Mouse (Mus musculus): ENCODE results near the gene Tctex1d2. TPM values are rescaled to one million over a fixed set of nuclear protein-coding genes. Genes with fewer than 3 reads are reported as not detected.
A peak's percentile ranks its signal among the peaks of the same experiment; 100 is the strongest.

Tctex1d2 gene
- 36.7 and 38.6 TPM in 2 replicates for polyA plus RNA-seq (2015; fragmentation: Nextera tagmentation; extraction: Ambion mirVana)

GRCm38 (mm10) chr16:32419517-32420483, at the start of gene Tctex1d2:
Gene Tctex1d2, plus strand, starts transcription at chr16:32419702.
- peak; percentile 95 for ATAC-seq
- Histone ChIP-seq H3K27me3 (replicated peaks) (no peaks in the 10 kb centered on the region), H3K9me3 (no peaks in the 10 kb centered on the region), H3K4me3 (replicated peaks) (peak within 1 kb of the TSS; percentile 63), H3K36me3 (no peaks in the 10 kb centered on the region), H3K27ac (peak within 1 kb of the TSS; percentile 90), H3K9ac (peak within 1 kb of the TSS; percentile 70), H3K4me2 (replicated peaks) (peak within 1 kb of the TSS; percentile 76), H3K4me1 (replicated peaks) (peaks cover 6% of the 10 kb centered on the region; the same call in 1 of the 2 replicates)
- 2% methylated on average over 45 of the region's 45 CpGs for WGBS

- Histone ChIP-seq H3K36me3 (peaks cover 14% of the 10 kb centered on the region), H3K27me3 (replicated peaks) (no peaks in the 10 kb centered on the region), H3K4me2 (replicated peaks) (no peak overlapping the region), H3K9ac (no peak overlapping the region), H3K4me1 (replicated peaks) (no peaks in the 10 kb centered on the region), H3K4me3 (replicated peaks) (no peak overlapping the region), H3K27ac (no peak overlapping the region), H3K9me3 (no peaks in the 10 kb centered on the region)
- WGBS: 90% methylated on average over 4 of the region's 4 CpGs
- no peak for ATAC-seq
Measured at GRCm38 (mm10) chr16:32371351-32371750, 48.2 kb upstream of the Tctex1d2 start.

- peak; percentile 53; the same call in 1 of the 2 replicates for ATAC-seq
- H3K9me3 ChIP-seq: no peaks in the 10 kb centered on the region
- WGBS: 92% methylated on average over 2 of the region's 2 CpGs
- no peak overlapping the region for H3K4me2 ChIP-seq (replicated peaks)
- H3K36me3 ChIP-seq: peaks cover 32% of the 10 kb centered on the region
- H3K27me3 ChIP-seq (replicated peaks): no peaks in the 10 kb centered on the region
- H3K9ac ChIP-seq: no peak overlapping the region
- no peak overlapping the region for H3K4me3 ChIP-seq (replicated peaks)
- H3K27ac ChIP-seq: no peak overlapping the region
- no peaks in the 10 kb centered on the region for H3K4me1 ChIP-seq (replicated peaks)
Measured at GRCm38 (mm10) chr16:32379575-32379974, 39.9 kb upstream of the Tctex1d2 start.

- no peaks in the 10 kb centered on the region for H3K27me3 ChIP-seq (replicated peaks)
- no peak overlapping the region for H3K4me2 ChIP-seq (replicated peaks)
- no peak overlapping the region for H3K4me3 ChIP-seq (replicated peaks)
- ATAC-seq: no peak
- H3K9me3 ChIP-seq: no peaks in the 10 kb centered on the region
- H3K36me3 ChIP-seq: peaks cover 17% of the 10 kb centered on the region
- no peak overlapping the region for H3K9ac ChIP-seq
- H3K27ac ChIP-seq: no peak overlapping the region
- no peaks in the 10 kb centered on the region for H3K4me1 ChIP-seq (replicated peaks)
Measured at GRCm38 (mm10) chr16:32382901-32383300, 36.6 kb upstream of the Tctex1d2 start.

GRCm38 (mm10) chr16:32384885-32385284, 34.6 kb upstream of the Tctex1d2 start:
- Histone ChIP-seq H3K9ac (no peak overlapping the region), H3K4me3 (replicated peaks) (no peak overlapping the region), H3K36me3 (0 out of 2 replicates have a peak, but pooled peaks cover 10% of the 10 kb centered on the region), H3K27me3 (replicated peaks) (no peaks in the 10 kb centered on the region), H3K9me3 (no peaks in the 10 kb centered on the region), H3K4me2 (replicated peaks) (no peak overlapping the region), H3K27ac (no peak overlapping the region), H3K4me1 (replicated peaks) (no peaks in the 10 kb centered on the region)
- ATAC-seq: no peak
- WGBS: 80% methylated on average over 2 of the region's 2 CpGs

- Histone ChIP-seq H3K27ac (no peak overlapping the region), H3K4me3 (replicated peaks) (no peak overlapping the region), H3K36me3 (peaks cover 6% of the 10 kb centered on the region; the same call in 1 of the 2 replicates), H3K9ac (no peak overlapping the region), H3K4me2 (replicated peaks) (no peak overlapping the region), H3K9me3 (no peaks in the 10 kb centered on the region), H3K4me1 (replicated peaks) (no peaks in the 10 kb centered on the region), H3K27me3 (replicated peaks) (no peaks in the 10 kb centered on the region)
- 83% methylated on average over 3 of the region's 3 CpGs for WGBS
- ATAC-seq: no peak
Measured at GRCm38 (mm10) chr16:32386826-32387225, 32.7 kb upstream of the Tctex1d2 start.

- no peak for ATAC-seq
- Histone ChIP-seq H3K9me3 (no peaks in the 10 kb centered on the region), H3K4me1 (replicated peaks) (no peaks in the 10 kb centered on the region), H3K9ac (no peak overlapping the region), H3K27ac (no peak overlapping the region), H3K4me3 (replicated peaks) (no peak overlapping the region), H3K27me3 (replicated peaks) (no peaks in the 10 kb centered on the region), H3K36me3 (peaks cover 3% of the 10 kb centered on the region; the same call in 1 of the 2 replicates), H3K4me2 (replicated peaks) (no peak overlapping the region)
Measured at GRCm38 (mm10) chr16:32389049-32389448, 30.5 kb upstream of the Tctex1d2 start.

- H3K27me3 ChIP-seq (replicated peaks): no peaks in the 10 kb centered on the region
- H3K36me3 ChIP-seq: peaks cover 3% of the 10 kb centered on the region; the same call in 1 of the 2 replicates
- no peaks in the 10 kb centered on the region for H3K9me3 ChIP-seq
- no peak overlapping the region for H3K9ac ChIP-seq
- no peaks in the 10 kb centered on the region for H3K4me1 ChIP-seq (replicated peaks)
- no peak overlapping the region for H3K27ac ChIP-seq
- no peak overlapping the region for H3K4me3 ChIP-seq (replicated peaks)
- ATAC-seq: no peak
- 83% methylated on average over 3 of the region's 3 CpGs for WGBS
- no peak overlapping the region for H3K4me2 ChIP-seq (replicated peaks)
Measured at GRCm38 (mm10) chr16:32389841-32390240, 29.7 kb upstream of the Tctex1d2 start.

- WGBS: 91% methylated on average over 3 of the region's 3 CpGs
- peaks cover 3% of the 10 kb centered on the region; the same call in 1 of the 2 replicates for H3K36me3 ChIP-seq
- no peaks in the 10 kb centered on the region for H3K4me1 ChIP-seq (replicated peaks)
- H3K4me2 ChIP-seq (replicated peaks): no peak overlapping the region
- no peak for ATAC-seq
- H3K27ac ChIP-seq: no peak overlapping the region
- H3K27me3 ChIP-seq (replicated peaks): no peaks in the 10 kb centered on the region
- H3K4me3 ChIP-seq (replicated peaks): no peak overlapping the region
- H3K9me3 ChIP-seq: no peaks in the 10 kb centered on the region
- no peak overlapping the region for H3K9ac ChIP-seq
Measured at GRCm38 (mm10) chr16:32390882-32391281, 28.6 kb upstream of the Tctex1d2 start.

- Histone ChIP-seq H3K27ac (0 out of 2 replicates have a peak overlapping the region, but pooled peaks have one; percentile 36), H3K27me3 (replicated peaks) (no peaks in the 10 kb centered on the region), H3K36me3 (peaks cover 3% of the 10 kb centered on the region; the same call in 1 of the 2 replicates), H3K4me3 (replicated peaks) (no peak overlapping the region), H3K9me3 (no peaks in the 10 kb centered on the region), H3K4me1 (replicated peaks) (peaks cover 4% of the 10 kb centered on the region; the same call in 1 of the 2 replicates), H3K9ac (no peak overlapping the region), H3K4me2 (replicated peaks) (no peak overlapping the region)
- no peak for ATAC-seq
- WGBS: 69% methylated on average over 6 of the region's 6 CpGs
Measured at GRCm38 (mm10) chr16:32395679-32396540, 23.6 kb upstream of the Tctex1d2 start.

- no peaks in the 10 kb centered on the region for H3K27me3 ChIP-seq (replicated peaks)
- no peaks in the 10 kb centered on the region for H3K9me3 ChIP-seq
- H3K4me2 ChIP-seq (replicated peaks): no peak overlapping the region
- 54% methylated on average over 3 of the region's 3 CpGs for WGBS
- H3K9ac ChIP-seq: no peak overlapping the region
- H3K36me3 ChIP-seq: no peaks in the 10 kb centered on the region; the same call in 1 of the 2 replicates
- peaks cover 4% of the 10 kb centered on the region; the same call in 1 of the 2 replicates for H3K4me1 ChIP-seq (replicated peaks)
- H3K27ac ChIP-seq: 0 out of 2 replicates have a peak overlapping the region, but pooled peaks have one; percentile 36
- H3K4me3 ChIP-seq (replicated peaks): no peak overlapping the region
- no peak for ATAC-seq
Measured at GRCm38 (mm10) chr16:32396541-32396835, 23.0 kb upstream of the Tctex1d2 start.

GRCm38 (mm10) chr16:32398206-32398605, 21.3 kb upstream of the Tctex1d2 start:
- Histone ChIP-seq H3K27ac (no peak overlapping the region), H3K36me3 (no peaks in the 10 kb centered on the region; the same call in 1 of the 2 replicates), H3K9me3 (no peaks in the 10 kb centered on the region), H3K4me3 (replicated peaks) (no peak overlapping the region), H3K4me1 (replicated peaks) (peaks cover 4% of the 10 kb centered on the region; the same call in 1 of the 2 replicates), H3K4me2 (replicated peaks) (no peak overlapping the region), H3K27me3 (replicated peaks) (no peaks in the 10 kb centered on the region), H3K9ac (no peak overlapping the region)
- no peak for ATAC-seq
- WGBS: 71% methylated on average over 3 of the region's 3 CpGs
